Mouse (Mus musculus) G1E-ER4 (cell line): ENCODE measurements around the gene Arl3. TPM values are rescaled to one million over a fixed set of nuclear protein-coding genes. Genes with fewer than 3 reads are reported as not detected.
A peak's percentile ranks its signal among the peaks of the same experiment; 100 is the strongest.

Source experiments
- GATA1 ChIP-seq: IDR thresholded peaks from one replicate; pipeline ENCODE4 v1.8.0; 2012; ENCODE audit warnings: low read length, inconsistent platforms
- polyA plus RNA-seq: library from polyadenylated mRNA; stranded (reverse); fragments of >175 nt; gene quantifications from 2 replicates; pipeline ENCODE4 v1.2.3, GENCODE M21; 2012

Gene Arl3
- polyA plus RNA-seq, 1 experiment: 12.1 TPM

GRCm38 (mm10) chr19:46558009-46558408 lies 15.0 kb downstream of the Arl3 start:
- TF ChIP-seq GATA1: no peak

- peak; percentile 50 for TF ChIP-seq GATA1
These were observed 19.4 kb downstream of the Arl3 start for GRCm38 (mm10) chr19:46553541-46553955.

GRCm38 (mm10) chr19:46552496-46552895 lies 20.5 kb downstream of the Arl3 start:
- TF ChIP-seq GATA1: no peak

- no peak for TF ChIP-seq GATA1
These were observed 22.6 kb downstream of the Arl3 start for GRCm38 (mm10) chr19:46550385-46550784.

DNA sequence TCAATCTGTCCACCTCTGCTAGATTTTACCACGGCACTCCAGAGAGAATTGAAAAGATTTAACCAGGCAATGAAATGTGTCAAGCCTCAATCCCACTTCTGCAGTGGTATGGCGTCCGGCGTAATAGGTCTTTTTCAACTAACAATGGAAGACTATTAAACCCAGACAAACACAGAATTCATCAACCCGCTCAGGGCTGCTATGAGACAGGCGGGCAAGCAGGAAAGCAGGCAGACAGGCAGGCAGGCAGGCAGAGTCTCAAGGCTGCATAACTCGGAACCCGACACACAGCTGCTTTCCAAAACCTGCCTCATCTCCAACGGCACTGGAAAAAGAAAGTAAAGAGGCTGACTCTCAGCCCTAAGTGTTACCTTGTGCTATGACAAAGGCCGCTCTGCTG lies 24.9 kb downstream of the Arl3 start:
- TF ChIP-seq GATA1: no peak

GRCm38 (mm10) chr19:46547565-46547964 lies 25.4 kb downstream of the Arl3 start:
- no peak for TF ChIP-seq GATA1

- TF ChIP-seq GATA1: no peak
These were observed 30.2 kb downstream of the Arl3 start for GRCm38 (mm10) chr19:46542750-46543149.

- no peak for TF ChIP-seq GATA1
These were observed 34.8 kb downstream of the Arl3 start for GRCm38 (mm10) chr19:46538213-46538612.

- TF ChIP-seq GATA1: no peak
These were observed 35.6 kb downstream of the Arl3 start for GRCm38 (mm10) chr19:46537357-46537756.

- TF ChIP-seq GATA1: no peak
These were observed 38.4 kb downstream of the Arl3 start for GRCm38 (mm10) chr19:46534542-46535098.

DNA sequence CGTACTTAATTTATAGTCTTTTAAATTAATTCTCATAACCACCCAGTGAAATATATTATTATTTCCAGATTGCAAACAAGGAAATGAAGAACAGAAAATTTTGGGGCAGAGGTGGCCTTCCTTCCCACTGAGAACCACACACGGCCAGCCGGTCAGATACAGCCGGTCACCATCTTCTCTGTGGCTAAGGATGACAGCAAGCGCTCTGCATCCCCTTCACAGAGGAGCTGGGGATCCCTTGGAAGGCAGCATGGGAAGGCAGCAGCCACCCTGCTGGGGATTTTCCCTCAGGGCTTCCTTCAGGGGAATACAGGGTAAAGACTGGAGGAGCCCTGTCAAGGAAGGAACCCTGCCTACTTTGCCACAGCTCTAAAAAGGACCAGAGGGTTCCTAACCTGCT lies 39.5 kb downstream of the Arl3 start:
- no peak for TF ChIP-seq GATA1

- no peak for TF ChIP-seq GATA1
These were observed 39.9 kb downstream of the Arl3 start for GRCm38 (mm10) chr19:46533066-46533465.

DNA sequence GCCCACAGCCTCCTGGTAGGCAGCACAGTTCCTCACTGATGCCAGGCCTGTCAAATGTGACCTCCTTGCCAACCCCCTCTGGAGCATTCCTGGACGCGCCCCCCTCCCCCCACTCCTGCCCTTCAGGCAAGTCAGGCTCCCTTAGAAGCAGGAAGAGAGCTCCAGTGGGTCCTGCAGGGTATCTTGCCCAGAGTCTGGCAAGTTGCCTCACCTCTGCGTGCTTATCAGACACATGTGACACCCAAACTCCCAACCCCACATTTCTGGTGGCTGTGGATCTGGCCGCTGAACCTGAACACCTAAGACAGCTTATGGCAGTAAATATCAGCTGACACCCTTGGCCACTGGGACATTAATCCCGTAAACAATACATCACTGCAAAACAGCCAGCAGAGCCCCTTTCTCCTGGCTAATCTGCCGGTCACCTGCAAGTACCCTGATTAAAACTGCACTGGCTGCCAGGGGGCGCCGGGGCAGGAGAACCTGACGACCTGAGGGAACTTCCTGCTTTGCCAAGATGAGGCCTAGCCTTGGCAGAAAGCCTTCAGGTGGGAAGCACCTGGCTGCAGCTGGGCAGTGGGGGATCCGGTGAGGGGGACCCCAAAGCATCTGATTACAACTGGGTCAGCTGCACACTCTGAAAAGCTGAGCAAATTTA lies 40.8 kb downstream of the Arl3 start:
- TF ChIP-seq GATA1: no peak

- no peak for TF ChIP-seq GATA1
These were observed 41.6 kb downstream of the Arl3 start for GRCm38 (mm10) chr19:46531071-46532030.

DNA sequence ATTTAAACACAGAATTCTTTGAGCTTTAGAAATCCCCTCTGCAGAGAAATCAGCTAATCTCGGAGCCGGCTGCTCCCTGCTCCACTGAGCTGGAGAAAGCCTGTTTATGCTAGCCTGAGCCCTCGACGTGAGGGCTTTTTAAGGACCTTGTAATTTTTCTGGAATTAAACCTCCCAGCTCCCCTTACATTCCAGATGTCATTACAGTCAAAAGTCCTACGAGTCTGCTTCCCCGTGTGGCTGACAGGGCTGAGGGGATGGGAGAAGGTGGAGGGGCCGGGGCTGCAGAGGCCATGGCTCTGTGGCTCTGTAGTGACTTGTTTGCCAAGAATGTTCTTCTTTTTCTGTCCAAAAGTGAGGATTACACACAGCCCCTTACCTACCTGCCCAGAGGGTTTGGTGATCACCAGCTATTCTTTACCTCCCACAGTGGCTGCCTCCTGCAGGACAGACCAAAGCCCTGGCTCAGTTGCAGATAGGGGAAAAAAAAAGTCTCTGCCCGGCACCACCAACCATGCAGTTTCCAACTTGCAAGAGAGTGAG lies 42.5 kb downstream of the Arl3 start:
- TF ChIP-seq GATA1: no peak
